Comparison of ENCODE assay signal across 13 mouse cellular contexts in the genomic region with DNA sequence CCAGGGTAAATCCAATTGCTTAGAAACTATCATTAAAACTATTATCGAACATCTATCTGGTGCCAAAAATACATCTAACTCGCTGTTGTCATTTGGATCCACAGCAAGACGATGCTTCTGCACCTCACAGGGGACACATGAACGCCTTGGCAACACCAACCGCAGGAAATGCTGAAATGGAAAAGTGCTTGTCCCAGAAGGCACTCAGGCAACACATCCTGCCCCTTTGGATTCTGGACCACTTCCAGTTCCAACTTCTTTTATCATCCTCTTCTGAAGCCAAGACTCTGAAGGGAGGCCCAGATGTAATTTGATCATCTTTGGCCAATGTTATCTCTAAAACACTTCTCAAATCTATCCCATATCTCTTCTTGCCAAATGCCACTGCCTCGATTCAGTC.
DNase-seq lines count a peak whose midpoint lies in the region; ATAC-seq and TF ChIP-seq lines count a peak whose summit lies in the region.
"Had no signal": no experiment of that assay in that cellular context is flagged by ENCODE, and none has a peak within 500 bp of the region (broad histone marks: within the 10 kb centered on the region; RNA-seq: fewer than 3 reads in every experiment).

No protein-coding gene starts in this region.

- 67% methylated on average over 6 of the region's 6 CpGs for WGBS in forebrain, postnatal 0 days
- 76% methylated on average over 6 of the region's 6 CpGs for WGBS in forebrain, embryonic 15.5 days
- WGBS in neural tube, embryonic 14.5 days, result 72% methylated on average over 6 of the region's 6 CpGs
- 72% methylated on average over 6 of the region's 6 CpGs for WGBS in neural tube, embryonic 15.5 days
- WGBS in hindbrain, embryonic 16.5 days, result 74% methylated on average over 6 of the region's 6 CpGs
- 90% methylated on average over 6 of the region's 6 CpGs for WGBS in midbrain, embryonic 15.5 days

- no peak for DNase-seq in forebrain, postnatal 0 days
- DNase-seq in kidney, postnatal 25 days, result peak; percentile 22 to 43
- DNase-seq in spleen, adult 12 weeks (ENCODE audit: low spot score), result no peak
- DNase-seq: cerebellum, adult 18-20 months; right cerebral cortex, postnatal 4 days had no signal

- ATAC-seq in forebrain, postnatal 0 days, result peak; percentile 36; the same call in 1 of the 2 replicates
- no peak for ATAC-seq in forebrain, embryonic 15.5 days (replicated peaks)
- peak; percentile 44; the same call in 1 of the 2 replicates for ATAC-seq in neural tube, embryonic 14.5 days (ENCODE audit: low read depth)
- no peak for ATAC-seq in neural tube, embryonic 15.5 days (ENCODE audit: low FRiP score)
- ATAC-seq in hindbrain, embryonic 16.5 days, result no peak
- no peak for ATAC-seq in midbrain, embryonic 15.5 days (replicated peaks)
- ATAC-seq: midbrain, embryonic 13.5 days had no signal

- no peaks in the 10 kb centered on the region for H3K27me3 ChIP-seq in forebrain, postnatal 0 days (ENCODE audit: insufficient read depth, low read length)
- no peaks in the 10 kb centered on the region for H3K27me3 ChIP-seq in forebrain, embryonic 15.5 days
- no peaks in the 10 kb centered on the region for H3K27me3 ChIP-seq in neural tube, embryonic 14.5 days (ENCODE audit: control insufficient read depth, insufficient read depth, low read length)
- H3K27me3 ChIP-seq in neural tube, embryonic 15.5 days (replicated peaks), result no peaks in the 10 kb centered on the region
- H3K27me3 ChIP-seq in hindbrain, embryonic 16.5 days (replicated peaks; ENCODE audit: control insufficient read depth, insufficient read depth, low read length), result no peaks in the 10 kb centered on the region
- no peaks in the 10 kb centered on the region for H3K27me3 ChIP-seq in midbrain, embryonic 15.5 days (replicated peaks)
- H3K27me3 ChIP-seq: midbrain, embryonic 13.5 days had no signal

- TF ChIP-seq CTCF in forebrain, postnatal 0 days (IDR thresholded peaks at IDR 0.05; ENCODE audit: low read depth), result no peak

- H3K4me3 ChIP-seq in forebrain, postnatal 0 days (ENCODE audit: low read depth, low read length), result no peak overlapping the region
- H3K4me3 ChIP-seq in forebrain, embryonic 15.5 days, result no peak overlapping the region
- H3K4me3 ChIP-seq in neural tube, embryonic 14.5 days (ENCODE audit: low read depth, low read length), result no peak overlapping the region
- no peak overlapping the region for H3K4me3 ChIP-seq in neural tube, embryonic 15.5 days (replicated peaks)
- no peak overlapping the region for H3K4me3 ChIP-seq in hindbrain, embryonic 16.5 days (ENCODE audit: low read length)
- H3K4me3 ChIP-seq in midbrain, embryonic 15.5 days, result no peak overlapping the region
- H3K4me3 ChIP-seq: midbrain, embryonic 13.5 days had no signal

- H3K4me2 ChIP-seq in forebrain, postnatal 0 days (ENCODE audit: low read depth), result no peak overlapping the region
- H3K4me2 ChIP-seq in forebrain, embryonic 15.5 days (replicated peaks), result no peak overlapping the region
- H3K4me2 ChIP-seq in neural tube, embryonic 14.5 days (ENCODE audit: low read depth, low read length), result no peak overlapping the region
- H3K4me2 ChIP-seq in neural tube, embryonic 15.5 days, result no peak overlapping the region
- no peak overlapping the region for H3K4me2 ChIP-seq in hindbrain, embryonic 16.5 days (ENCODE audit: low read length)
- no peak overlapping the region for H3K4me2 ChIP-seq in midbrain, embryonic 15.5 days
- H3K4me2 ChIP-seq: midbrain, embryonic 13.5 days had no signal

- no peaks in the 10 kb centered on the region for H3K9me3 ChIP-seq in forebrain, postnatal 0 days (ENCODE audit: low read length)
- H3K9me3 ChIP-seq in forebrain, embryonic 15.5 days, result no peaks in the 10 kb centered on the region
- H3K9me3 ChIP-seq in neural tube, embryonic 14.5 days (ENCODE audit: control insufficient read depth, low read length), result no peaks in the 10 kb centered on the region; the same call in 1 of the 2 replicates
- H3K9me3 ChIP-seq in neural tube, embryonic 15.5 days (replicated peaks), result no peaks in the 10 kb centered on the region
- no peaks in the 10 kb centered on the region for H3K9me3 ChIP-seq in hindbrain, embryonic 16.5 days (ENCODE audit: control insufficient read depth, low read length)
- H3K9me3 ChIP-seq in midbrain, embryonic 15.5 days, result no peaks in the 10 kb centered on the region
- H3K9me3 ChIP-seq: midbrain, embryonic 13.5 days had no signal

- no peaks in the 10 kb centered on the region for H3K4me1 ChIP-seq in forebrain, postnatal 0 days (ENCODE audit: insufficient read depth)
- H3K4me1 ChIP-seq in forebrain, embryonic 15.5 days, result no peaks in the 10 kb centered on the region
- no peaks in the 10 kb centered on the region for H3K4me1 ChIP-seq in neural tube, embryonic 14.5 days (ENCODE audit: control insufficient read depth, insufficient read depth, low read length)
- H3K4me1 ChIP-seq in neural tube, embryonic 15.5 days, result no peaks in the 10 kb centered on the region
- H3K4me1 ChIP-seq in hindbrain, embryonic 16.5 days (ENCODE audit: control insufficient read depth, insufficient read depth, low read depth, low read length), result no peaks in the 10 kb centered on the region
- H3K4me1 ChIP-seq in midbrain, embryonic 15.5 days, result no peaks in the 10 kb centered on the region
- H3K4me1 ChIP-seq: midbrain, embryonic 13.5 days had no signal

- H3K36me3 ChIP-seq in forebrain, postnatal 0 days (ENCODE audit: insufficient read depth), result no peaks in the 10 kb centered on the region
- no peaks in the 10 kb centered on the region for H3K36me3 ChIP-seq in forebrain, embryonic 15.5 days
- no peaks in the 10 kb centered on the region for H3K36me3 ChIP-seq in neural tube, embryonic 14.5 days (ENCODE audit: control insufficient read depth, insufficient read depth, low read length)
- H3K36me3 ChIP-seq in neural tube, embryonic 15.5 days, result no peaks in the 10 kb centered on the region
- no peaks in the 10 kb centered on the region for H3K36me3 ChIP-seq in hindbrain, embryonic 16.5 days (ENCODE audit: control insufficient read depth, insufficient read depth, low read length)
- no peaks in the 10 kb centered on the region for H3K36me3 ChIP-seq in midbrain, embryonic 15.5 days (replicated peaks)
- H3K36me3 ChIP-seq: midbrain, embryonic 13.5 days had no signal

- H3K9ac ChIP-seq in forebrain, postnatal 0 days, result no peak overlapping the region
- no peak overlapping the region for H3K9ac ChIP-seq in forebrain, embryonic 15.5 days (replicated peaks)
- H3K9ac ChIP-seq in neural tube, embryonic 14.5 days (replicated peaks; ENCODE audit: low read depth, low read length), result no peak overlapping the region
- no peak overlapping the region for H3K9ac ChIP-seq in neural tube, embryonic 15.5 days (replicated peaks)
- no peak overlapping the region for H3K9ac ChIP-seq in hindbrain, embryonic 16.5 days (ENCODE audit: low read depth, low read length)
- H3K9ac ChIP-seq in midbrain, embryonic 15.5 days, result no peak overlapping the region
- H3K9ac ChIP-seq: liver, embryonic 14.5 days; midbrain, embryonic 13.5 days had no signal

- H3K27ac ChIP-seq in forebrain, postnatal 0 days (ENCODE audit: low read depth, low read length), result no peak overlapping the region
- no peak overlapping the region for H3K27ac ChIP-seq in forebrain, embryonic 15.5 days (replicated peaks)
- H3K27ac ChIP-seq in neural tube, embryonic 14.5 days (ENCODE audit: low read depth, low read length), result no peak overlapping the region
- H3K27ac ChIP-seq in neural tube, embryonic 15.5 days (replicated peaks), result no peak overlapping the region
- no peak overlapping the region for H3K27ac ChIP-seq in hindbrain, embryonic 16.5 days (ENCODE audit: low read depth, low read length)
- no peak overlapping the region for H3K27ac ChIP-seq in midbrain, embryonic 15.5 days
- H3K27ac ChIP-seq: liver, embryonic 14.5 days; midbrain, embryonic 13.5 days; stomach, postnatal 0 days had no signal

Comparison
In these comparisons a context has a peak if more than half of its experiments do, and no peak if none do; other contexts are left out.
1. ATAC-seq: peak in forebrain, postnatal 0 days (single experiment) and neural tube, embryonic 14.5 days (single experiment); none in forebrain, embryonic 15.5 days (single experiment), neural tube, embryonic 15.5 days (single experiment), hindbrain, embryonic 16.5 days (single experiment) and midbrain, embryonic 15.5 days (single experiment).
2. DNase-seq: peak in kidney, postnatal 25 days (2 of 2); none in forebrain, postnatal 0 days (single experiment) and spleen, adult 12 weeks (single experiment).